Mouse (Mus musculus): Measurements from ENCODE around the gene Olfr718-ps1.
"Not testable (repeated sequence)": the region's sequence is repeated elsewhere in the genome, so short reads cannot be mapped to it uniquely, and the experiment has no call there.

The Olfr718-ps1 gene

DNA sequence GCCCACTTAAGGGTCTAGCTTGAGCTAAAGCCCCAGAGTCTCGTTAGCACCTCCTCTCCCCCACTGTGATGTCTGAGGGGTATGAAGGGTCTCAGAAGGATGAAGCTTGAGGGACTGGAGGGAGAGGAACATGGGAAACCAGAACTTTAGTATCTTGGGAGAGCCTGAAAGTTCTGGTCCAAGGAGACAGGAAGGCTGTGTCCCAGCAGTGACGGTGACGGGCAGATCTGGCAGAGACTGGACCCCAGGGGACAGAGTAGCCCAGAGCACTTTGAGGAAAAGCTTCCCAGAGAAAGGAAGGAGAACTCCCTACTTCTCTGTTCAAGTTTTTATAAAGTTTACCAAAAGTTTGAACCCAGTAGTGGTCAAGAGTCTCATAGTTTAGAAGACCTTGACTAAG is at the start of gene Olfr718-ps1:
TSS of gene Olfr718-ps1 (minus strand) at position 101 of the 400 bp plus-strand sequence.
- ATAC-seq (ENCODE audit: low TSS enrichment) = no peak

DNA sequence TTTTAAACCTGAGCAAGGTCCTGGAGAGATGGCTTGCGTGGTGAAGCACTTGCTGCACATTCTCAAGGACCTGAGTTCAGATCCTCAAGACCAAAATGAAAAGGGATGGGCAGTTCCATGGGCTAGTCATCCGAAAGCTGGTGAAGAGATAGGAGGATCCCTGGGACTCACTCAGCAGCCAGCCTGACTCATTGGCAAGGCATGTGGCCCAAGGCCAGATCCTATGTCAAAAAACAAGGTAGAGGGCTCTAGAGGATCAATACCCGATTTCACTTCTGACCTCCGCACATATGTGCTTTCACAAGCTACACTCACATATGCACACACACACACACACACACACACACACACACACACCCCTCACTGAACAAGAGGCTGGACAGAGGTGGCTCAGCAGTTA is 49.1 kb upstream of the Olfr718-ps1 start:
- no peak for ATAC-seq (ENCODE audit: low TSS enrichment)

DNA sequence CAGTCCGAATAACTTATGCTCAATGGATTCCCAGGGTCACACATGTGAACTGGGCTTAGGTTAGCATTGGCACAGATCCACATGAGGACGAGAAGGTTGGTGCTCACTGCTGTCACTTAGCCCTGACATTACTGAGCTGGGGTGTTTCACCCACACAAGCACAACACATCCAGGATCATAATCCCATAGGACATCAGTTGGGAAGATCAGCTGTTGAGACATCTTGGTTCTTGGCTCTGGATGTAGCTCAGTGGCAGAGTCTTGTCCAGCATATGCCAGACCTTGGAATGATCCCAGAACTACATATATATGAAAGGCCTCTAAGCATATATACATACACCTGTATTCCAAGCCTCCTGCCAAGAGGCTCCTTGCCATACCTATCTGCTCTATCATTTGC is 47.8 kb upstream of the Olfr718-ps1 start:
- no peak for ATAC-seq (ENCODE audit: low TSS enrichment)

DNA sequence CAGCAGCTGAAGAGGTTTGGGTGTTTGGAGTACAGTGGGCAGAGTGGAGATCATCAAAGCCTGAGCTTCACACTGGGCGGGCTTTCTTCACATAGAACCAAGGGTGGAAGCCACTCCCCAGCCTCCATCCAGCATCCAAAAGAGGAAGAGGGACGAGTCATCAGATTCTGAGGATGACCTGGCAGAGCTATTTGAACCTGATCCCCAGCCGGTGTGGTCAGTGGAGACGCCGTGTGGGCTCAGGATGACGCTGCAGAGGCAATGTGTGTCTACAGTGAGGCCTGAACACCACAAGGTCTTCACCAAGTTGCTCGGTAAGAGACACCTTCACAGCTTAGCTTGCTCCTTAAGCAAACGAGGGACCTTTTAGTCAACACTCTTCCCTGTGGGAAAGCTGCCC is 47.4 kb upstream of the Olfr718-ps1 start:
- not testable (repeated sequence) for ATAC-seq (ENCODE audit: low TSS enrichment)

DNA sequence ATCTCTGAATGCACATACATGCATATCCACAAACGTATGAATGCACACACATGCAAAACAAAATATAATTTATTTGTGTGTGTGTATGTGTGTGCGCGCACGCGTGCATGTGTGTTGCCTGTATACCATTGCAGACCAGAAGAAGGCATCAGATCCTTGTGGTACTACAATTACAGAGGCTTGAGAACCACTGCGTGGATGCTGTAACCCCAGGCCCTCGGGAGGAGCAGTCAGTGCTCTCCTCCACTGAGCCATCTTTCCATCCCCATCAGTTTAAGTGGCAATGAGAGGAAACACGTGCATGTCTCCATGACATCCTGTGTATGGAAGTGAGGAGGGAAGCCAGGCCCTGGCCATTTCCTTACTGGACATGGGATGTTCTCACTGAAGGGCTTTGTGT is 45.4 kb upstream of the Olfr718-ps1 start:
- no peak for ATAC-seq (ENCODE audit: low TSS enrichment)

DNA sequence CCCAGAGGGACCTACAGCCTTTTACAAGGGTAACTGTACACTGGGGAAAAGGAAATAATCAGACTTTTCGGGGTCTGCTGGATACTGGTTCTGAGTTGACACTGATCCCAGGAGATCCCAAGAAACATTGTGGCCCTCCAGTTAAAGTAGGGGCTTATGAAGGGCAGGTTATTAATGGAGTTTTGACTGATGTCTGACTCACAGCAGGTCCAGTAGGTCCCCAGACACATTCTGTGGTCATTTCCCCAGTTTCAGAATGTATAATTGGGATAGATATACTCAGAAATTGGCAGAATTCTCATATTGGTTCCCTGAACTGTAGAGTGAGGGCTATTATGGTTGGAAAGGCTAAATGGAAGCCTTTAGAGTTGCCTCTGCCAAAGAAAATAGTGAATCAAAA is 40.6 kb upstream of the Olfr718-ps1 start:
- not testable (repeated sequence) for ATAC-seq (ENCODE audit: low TSS enrichment)

DNA sequence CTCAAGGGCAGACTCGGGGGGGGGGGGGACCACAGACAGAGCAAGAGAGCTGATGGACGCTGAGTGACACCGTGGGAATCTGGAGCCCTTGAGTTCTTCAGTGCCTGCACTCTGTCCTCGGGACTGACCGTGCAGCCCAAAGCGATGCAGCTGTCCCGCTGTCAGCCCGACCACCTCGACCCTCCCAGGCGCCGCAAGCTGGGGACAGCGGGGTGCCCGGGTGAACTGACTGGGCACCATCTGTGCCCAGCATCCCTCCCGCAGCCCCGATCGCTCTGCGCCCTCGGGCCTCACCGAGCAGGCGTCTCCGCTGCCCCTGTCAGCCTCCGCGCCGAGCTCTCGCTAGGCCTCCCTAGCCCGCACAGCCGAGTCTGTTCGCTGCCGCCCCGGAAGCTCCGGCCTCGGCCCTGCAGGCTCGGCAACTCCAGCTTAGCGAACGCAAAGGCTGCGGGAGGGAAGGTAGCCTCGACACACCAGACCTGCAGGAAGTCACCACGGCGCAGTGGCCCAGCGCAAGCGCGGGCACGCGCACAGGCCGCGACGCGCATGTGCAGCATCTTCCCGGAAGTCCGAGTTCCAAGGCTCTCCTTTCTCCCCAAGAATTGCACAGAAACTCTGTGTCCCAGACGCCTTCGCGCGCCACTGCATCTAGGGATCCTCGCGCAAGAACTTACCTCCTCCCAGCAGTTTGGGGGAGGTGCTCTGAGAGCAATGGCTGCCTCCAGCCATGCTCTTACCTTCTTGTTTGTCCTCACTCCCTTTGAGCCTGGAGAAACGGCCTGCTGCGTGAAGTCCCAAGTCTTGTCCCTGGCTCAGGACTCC is 33.1 kb upstream of the Olfr718-ps1 start, which contains the start of the genes Rbak and Spdye4b:
TSS of gene Rbak (minus strand) at position 521 of the 822 bp plus-strand sequence.
TSS of gene Spdye4b (plus strand) at position 763 of the 822 bp plus-strand sequence.
- peak; percentile 100 for ATAC-seq (ENCODE audit: low TSS enrichment)

DNA sequence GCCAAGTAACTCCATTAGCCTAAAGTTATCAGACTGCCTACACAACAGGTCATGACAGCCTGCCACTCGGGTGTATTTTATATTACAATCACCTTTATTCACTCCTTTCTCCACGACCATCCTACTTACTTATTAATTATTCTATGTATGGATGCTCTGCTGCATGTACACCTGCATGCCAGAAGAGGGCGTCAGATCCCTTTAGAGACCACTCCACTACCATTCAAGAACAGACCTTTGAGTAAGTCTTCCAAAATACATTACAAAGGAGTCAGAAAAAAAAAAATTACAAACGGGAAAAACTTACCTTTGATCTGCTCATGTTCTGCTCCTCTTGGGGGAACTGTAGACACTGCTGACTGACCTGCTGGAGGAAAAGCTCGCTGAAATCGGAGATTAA is 31.8 kb upstream of the Olfr718-ps1 start:
- no peak for ATAC-seq (ENCODE audit: low TSS enrichment)

DNA sequence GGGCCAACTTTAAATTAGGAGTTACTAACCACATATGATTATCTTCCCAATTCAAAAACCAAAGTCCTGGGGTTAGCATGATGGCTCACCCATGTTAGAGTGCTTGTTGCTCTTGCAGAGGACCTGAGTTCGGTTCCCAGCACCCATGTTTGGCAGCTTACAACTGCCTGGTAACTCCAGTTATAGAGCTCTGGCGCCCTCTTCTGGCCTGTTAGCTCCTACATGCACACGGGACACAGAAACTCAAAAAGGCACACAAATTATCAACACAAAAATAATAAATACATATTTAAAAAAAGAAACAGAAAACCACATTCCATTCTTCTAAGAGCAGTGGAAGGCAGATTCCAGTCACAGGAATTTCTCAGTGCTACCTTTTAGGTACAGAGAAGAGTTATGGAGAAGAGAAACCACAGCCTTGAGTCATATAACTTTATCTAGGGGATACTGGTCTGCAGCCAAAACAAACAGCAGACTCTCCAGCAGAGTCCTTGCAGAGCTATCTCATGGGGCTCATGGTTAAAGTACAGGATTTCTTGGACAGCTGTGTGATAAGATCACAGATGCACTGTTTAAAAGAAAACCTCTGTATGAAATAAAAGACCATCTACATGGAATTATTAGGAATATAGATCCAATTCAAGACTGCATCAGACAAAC is 30.3 kb upstream of the Olfr718-ps1 start:
- no peak for ATAC-seq (ENCODE audit: low TSS enrichment)

DNA sequence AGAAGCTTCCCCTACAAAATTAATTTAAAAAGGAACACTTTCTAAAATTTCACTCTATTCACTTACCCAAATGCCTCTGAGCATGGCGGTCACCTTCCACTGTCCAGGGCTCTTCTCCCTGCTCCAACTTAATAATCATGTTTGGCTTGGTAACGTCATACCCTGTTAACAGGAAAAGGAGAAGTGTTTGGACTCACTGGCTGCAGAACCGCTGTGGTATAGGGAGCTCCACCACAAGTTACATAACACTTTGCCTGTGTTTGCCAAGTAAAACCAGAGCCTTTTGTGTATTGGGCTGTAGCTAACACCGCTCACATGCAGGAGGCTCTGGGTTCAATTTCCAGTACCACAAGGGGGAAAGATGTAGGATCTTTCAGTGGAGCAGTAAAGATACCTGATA is 28.6 kb upstream of the Olfr718-ps1 start:
- no peak for ATAC-seq (ENCODE audit: low TSS enrichment)

DNA sequence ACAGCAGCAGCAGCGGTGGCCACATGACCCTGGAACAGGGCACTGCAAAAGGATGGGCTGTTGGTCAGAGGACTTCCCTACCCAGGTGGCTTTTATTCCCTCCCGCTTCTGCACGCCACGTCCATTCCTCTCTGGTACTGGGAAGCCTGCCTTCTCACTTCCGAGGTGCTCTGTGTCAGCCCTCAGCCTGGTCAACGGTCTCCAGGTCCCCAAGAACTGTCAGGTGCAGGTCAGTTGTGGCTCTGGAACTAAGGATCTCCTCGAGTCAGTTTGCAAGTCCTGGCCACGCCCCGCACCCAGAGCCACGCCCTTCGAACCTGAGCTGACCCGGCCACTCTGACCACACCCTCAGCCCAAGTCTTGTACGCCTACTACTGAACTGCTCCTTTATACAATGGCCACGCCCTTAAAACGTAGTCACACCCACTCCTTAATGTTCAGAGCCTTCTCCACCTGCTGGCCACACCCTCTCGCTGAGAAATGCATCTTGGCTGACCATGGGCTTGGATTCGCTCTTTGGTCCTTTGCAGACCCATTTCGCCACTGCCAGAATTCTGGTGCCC is 18.2 kb upstream of the Olfr718-ps1 start:
- no peak for ATAC-seq (ENCODE audit: low TSS enrichment)

DNA sequence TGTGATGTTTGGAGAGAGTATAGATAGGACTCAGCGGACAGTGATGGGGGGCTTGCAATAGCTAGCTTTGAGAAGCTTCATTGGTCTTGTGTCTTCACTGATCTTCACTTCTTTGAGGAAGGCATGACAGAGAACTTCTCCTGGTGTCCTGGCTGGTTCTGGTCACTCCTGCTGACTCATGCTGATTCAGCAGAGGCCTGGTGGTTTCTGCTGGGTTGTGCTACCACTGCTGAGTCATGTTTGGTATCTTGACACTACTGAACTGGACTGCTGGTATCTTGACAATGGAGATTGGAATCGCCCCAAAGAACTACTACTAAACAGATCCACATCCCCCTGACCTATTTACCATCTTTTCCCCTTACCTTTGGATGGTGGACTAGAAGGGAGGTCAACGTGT is 8.2 kb upstream of the Olfr718-ps1 start:
- no peak for ATAC-seq (ENCODE audit: low TSS enrichment)

DNA sequence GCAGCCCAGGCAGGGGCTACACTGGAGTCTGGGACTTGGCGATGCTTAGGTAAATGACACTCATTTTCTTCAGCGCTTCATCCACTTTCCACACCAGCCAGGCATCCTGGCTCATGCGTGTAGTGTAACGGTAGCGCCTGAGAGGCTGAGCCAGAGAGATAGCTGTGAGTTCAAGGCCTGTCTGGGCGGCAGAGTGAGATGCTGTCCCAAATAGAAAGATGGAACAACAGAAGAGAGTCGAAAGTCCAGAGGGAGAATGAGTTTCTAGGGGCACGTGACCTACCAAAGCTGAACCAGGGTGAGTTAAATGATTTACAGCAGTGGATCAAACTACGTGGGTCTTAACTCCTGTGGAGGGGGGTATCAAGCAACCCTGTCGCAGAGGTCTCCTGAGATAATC is 6.4 kb upstream of the Olfr718-ps1 start:
- ATAC-seq (ENCODE audit: low TSS enrichment) = no peak

DNA sequence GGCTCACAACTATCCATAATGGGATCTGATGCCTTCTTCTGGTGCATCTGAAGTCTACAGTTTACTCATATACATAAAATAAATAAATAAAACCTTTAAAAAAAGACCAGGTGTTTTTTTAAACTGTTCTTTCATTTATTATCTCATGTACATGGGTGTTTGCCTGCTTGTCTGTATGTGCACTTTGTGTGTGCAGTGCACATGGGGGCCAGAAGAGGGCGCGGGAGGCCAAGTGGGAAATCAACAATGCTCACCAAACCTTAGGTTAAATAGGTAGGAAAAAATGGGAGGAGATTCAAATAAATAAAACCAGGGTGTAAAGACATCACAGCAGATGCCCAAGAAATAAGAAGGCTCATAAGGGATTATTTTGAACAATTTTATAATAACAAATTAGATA is 2.7 kb upstream of the Olfr718-ps1 start:
- ATAC-seq (ENCODE audit: low TSS enrichment) = no peak

DNA sequence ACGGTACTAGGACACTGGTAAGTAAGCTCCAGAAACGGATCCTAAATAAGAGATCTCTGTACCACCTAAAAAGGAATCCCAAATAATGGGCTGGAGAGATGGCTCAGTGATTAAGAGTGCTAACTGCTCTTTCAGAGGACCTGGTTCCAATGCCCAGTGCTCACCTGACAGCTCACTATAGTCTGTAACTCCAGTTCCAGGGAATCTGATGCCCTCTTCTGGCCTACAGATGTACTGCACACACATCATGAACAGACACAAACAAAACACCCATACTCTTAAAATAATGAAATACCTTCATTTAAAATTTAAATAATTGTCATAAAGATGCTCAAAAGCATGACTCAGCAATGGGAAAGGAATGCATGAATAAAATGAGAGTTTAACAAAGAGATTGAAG is 2.2 kb upstream of the Olfr718-ps1 start:
- no peak for ATAC-seq (ENCODE audit: low TSS enrichment)

DNA sequence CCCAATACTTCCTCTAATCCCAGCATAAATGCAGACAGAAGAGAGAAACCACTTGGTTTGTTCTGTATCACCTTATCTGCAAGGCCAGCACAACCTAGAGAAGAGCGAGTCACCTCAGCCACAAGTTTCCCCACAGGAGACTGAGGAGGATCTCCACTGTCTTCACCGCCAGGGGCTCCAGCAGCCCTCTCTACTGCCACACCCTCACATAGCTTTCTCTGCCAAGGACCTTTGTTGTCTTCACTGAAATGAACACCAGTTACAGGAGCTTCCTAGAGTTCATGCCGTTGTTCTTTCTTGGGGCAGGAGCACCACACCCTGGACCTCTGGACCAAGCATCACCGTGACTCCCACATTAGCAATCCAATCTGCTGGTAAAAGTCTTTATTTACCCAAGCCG is 1.3 kb upstream of the Olfr718-ps1 start:
- ATAC-seq (ENCODE audit: low TSS enrichment) = no peak

DNA sequence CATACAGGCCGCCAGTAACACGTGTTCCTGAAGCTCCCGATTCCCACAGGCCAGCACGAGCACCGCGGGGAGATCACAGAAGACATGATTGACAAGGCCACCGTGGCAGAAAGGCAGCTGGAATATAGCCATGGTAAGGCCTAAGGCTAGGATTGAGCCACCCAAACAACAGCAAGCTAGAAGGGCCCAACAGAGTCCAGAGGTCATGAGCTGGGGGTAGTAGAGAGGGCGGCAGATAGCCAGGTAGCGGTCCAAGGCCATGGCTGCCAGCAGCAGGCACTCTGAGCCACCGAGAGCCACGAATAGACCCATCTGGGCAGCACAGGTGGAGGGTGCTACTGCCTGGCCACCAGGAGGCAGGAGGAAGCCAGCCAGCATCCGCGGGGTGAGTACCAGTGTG is 9.8 kb downstream of the Olfr718-ps1 start:
- no peak for ATAC-seq (ENCODE audit: low TSS enrichment)

DNA sequence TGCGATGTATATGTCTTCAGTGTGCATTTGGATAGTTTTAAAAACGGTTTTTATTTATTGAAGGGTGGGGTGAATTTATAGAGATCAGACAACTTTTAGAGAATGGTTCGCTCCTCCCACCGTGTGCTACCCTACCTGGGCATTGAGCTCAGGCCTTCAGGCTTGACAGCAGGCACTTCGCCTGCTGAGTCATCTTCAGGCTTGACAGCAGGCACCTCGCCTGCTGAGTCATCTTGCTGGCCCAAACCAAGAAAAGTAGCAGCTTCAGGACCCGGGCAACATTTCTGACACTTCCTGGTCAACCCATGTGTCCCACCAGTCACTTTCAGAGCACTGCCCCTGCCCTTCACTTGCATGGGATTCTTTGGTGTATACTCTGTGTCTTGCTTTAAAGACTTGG is 12.3 kb downstream of the Olfr718-ps1 start:
- no peak for ATAC-seq (ENCODE audit: low TSS enrichment)

DNA sequence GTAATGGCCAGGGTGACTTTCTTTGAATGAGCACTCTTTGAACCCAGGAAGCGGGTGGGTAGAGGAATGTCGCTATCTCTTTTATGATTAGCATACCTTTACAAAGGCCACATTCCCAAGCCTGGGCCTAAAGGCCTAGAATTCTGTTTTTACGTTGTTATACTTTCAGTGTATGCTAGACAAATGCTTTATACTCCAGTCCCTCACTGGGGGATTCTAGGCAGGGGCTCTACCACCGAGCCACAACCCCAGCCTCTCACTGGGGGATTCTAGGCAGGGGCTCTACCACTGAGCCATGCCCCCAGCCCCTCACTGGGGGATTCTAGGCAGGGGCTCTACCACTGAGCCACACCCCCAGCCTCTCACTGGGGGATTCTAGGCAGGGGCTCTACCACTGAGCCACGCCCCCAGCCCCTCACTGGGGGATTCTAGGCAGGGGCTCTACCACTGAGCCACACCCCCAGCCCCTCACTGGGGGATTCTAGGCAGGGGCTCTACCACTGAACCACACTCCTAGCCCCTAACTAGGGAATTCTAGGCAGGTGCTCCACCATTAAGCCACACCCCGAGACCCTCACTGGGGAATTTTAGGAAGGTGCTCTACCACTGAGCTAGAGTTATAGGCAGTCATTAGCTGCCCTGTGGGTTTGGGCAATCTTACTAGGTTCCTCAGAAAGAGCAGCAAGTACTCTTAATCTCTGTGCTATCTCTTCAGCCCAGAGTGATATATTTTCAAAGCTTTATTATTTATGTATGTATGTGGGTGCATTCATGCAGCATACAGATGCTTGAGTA is 13.0 kb downstream of the Olfr718-ps1 start:
- not testable (repeated sequence) for ATAC-seq (ENCODE audit: low TSS enrichment)

DNA sequence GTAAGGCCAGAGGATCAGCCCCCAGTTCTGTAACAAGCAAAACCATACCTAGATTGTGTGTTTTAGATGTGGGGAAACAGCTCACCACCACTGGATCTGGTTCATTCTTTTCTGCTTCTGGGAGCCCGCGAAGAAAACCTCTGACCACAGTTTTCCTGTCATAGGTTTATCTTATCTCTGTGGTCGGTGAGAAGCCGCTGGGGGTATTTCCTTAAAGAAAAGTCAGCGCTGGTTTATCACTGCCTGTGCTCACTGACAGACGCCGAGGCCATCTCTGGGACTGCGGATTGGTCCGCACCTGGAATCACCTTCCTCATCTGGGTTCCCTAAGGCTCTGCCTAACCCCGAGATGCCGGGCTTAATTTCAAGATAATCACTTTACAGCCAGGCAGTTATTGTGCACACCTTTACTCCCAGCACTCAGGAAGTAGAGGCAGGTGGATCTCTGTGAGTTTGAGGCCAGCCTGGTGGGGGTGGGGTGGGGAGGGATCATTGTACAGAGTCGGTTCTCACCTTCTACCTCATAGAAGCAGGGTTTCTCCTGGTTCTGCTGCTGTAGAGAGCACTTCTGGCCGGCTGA is 14.4 kb downstream of the Olfr718-ps1 start:
- ATAC-seq (ENCODE audit: low TSS enrichment) = no peak

DNA sequence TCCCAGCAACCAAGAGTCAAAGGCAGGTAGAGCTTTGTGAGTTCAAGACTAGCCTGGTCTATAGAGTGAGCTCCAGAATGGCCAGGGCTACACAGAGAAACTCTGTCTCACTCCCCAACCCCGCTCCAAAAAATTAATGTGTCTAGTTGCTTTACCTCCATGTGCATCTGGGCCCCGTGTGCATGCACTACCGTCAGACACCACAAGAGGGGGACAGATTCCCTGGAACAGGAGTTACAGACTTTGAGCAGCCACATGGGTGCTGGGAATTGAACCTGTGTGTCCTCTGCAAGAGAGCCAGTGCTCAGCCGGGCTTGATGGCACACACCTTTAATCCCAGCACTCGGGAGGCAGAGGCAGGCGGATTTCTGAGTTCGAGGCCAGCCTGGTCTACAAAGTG is 17.0 kb downstream of the Olfr718-ps1 start:
- ATAC-seq (ENCODE audit: low TSS enrichment) = no peak

DNA sequence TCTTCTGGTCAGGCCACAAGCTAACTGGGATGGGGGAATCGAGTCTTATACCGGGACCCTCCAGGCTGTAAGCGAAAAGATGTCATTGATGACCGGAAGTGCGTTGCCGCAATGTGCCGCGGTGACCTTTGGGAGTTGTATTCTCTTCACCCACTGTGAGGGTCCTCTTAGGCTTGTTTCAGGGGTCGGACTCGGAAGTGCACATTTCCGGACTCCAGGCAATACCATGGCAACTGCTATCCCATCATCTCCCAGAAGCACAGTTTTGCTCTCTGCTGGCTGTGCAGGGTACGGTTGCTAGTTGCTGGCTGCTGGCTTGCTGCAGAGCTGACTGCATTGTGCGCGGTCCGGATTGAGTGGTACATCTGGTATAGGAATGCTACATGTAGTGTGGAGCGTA is 18.3 kb downstream of the Olfr718-ps1 start:
- ATAC-seq (ENCODE audit: low TSS enrichment) = no peak

Data from frontal cortex, adult (tissue).